Mouse (Mus musculus) liver, embryonic 14.5 days (tissue): ENCODE data around the gene Igfbp4.

Source experiments
- CTCF ChIP-seq: IDR thresholded peaks from 2 replicates; pipeline ENCODE4 v1.5.1; 2016; ENCODE audit warnings: antibody characterized with exemption, low read depth, control low read depth
- EP300 ChIP-seq: IDR thresholded peaks from 2 replicates; pipeline ENCODE4 v1.6.1; 2016; ENCODE audit warnings: antibody characterized with exemption, low read depth

- no peak for TF ChIP-seq CTCF
- TF ChIP-seq EP300: no peak
Measured at GRCm38 (mm10) chr11:99082098-99082497, 41.1 kb downstream of the Igfbp4 start.
